Mouse (Mus musculus): ENCODE data around the gene Thrb. TPM values are rescaled to one million over a fixed set of nuclear protein-coding genes. Genes with fewer than 3 reads are reported as not detected.
A peak's percentile ranks its signal among the peaks of the same experiment; 100 is the strongest.

Thrb gene
- polyA plus RNA-seq, 1 experiment from 2014 or later = 5.3 TPM

DNA sequence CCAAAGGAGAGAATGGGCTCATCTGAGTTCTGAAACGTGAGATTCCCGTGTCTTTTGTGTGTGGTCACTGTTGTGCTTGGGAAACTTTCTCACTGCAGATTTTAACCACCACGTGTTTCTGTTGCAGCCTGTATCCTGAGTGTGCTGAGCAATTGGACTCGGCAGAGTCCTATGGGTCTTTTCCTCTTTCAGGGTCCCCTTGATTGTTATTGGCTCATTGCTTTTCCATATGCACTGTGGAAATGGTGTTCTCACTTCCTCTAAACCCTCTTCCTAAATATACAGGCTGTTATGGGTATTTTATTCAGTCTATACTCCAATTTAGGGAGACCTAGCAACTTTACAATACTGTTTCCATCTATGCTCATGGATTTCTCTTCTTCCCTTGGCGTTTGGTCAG lies 152.4 kb downstream of the Thrb start:
- Histone ChIP-seq H3K36me3 (no peaks in the 10 kb centered on the region), H3K9me3 (no peaks in the 10 kb centered on the region), H3K4me1 (replicated peaks) (no peaks in the 10 kb centered on the region), H3K4me3 (replicated peaks) (no peak overlapping the region), H3K4me2 (replicated peaks) (no peak overlapping the region), H3K27me3 (replicated peaks) (no peaks in the 10 kb centered on the region), H3K9ac (no peak overlapping the region), H3K27ac (no peak overlapping the region)
- no peak for ATAC-seq
- 78% methylated on average over 5 of the region's 5 CpGs for WGBS

DNA sequence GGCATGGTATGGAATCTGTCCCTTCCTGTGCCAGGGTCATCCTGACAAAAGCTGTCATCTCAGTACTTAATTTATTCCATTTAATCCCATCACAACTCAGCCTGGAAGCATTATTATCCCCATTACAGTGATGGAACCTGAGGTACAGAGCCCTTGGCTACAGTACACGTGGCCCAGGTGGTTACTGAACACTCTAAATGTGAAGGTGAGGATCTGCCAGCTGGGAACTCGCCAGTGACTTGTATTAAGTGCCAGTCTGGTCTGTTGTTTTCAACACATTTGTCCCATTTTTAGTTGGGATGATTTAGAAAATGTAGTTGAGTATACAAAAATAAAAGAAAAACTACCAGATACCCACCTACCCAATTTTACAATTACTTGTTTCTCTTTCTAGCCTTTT lies 155.0 kb downstream of the Thrb start:
- H3K4me2 ChIP-seq (replicated peaks) = no peak overlapping the region
- H3K27me3 ChIP-seq (replicated peaks) = no peaks in the 10 kb centered on the region
- H3K27ac ChIP-seq = no peak overlapping the region
- ATAC-seq = no peak
- 65% methylated on average over 2 of the region's 2 CpGs for WGBS
- H3K9me3 ChIP-seq = no peaks in the 10 kb centered on the region
- no peaks in the 10 kb centered on the region for H3K4me1 ChIP-seq (replicated peaks)
- no peak overlapping the region for H3K9ac ChIP-seq
- H3K4me3 ChIP-seq (replicated peaks) = no peak overlapping the region
- H3K36me3 ChIP-seq = no peaks in the 10 kb centered on the region

DNA sequence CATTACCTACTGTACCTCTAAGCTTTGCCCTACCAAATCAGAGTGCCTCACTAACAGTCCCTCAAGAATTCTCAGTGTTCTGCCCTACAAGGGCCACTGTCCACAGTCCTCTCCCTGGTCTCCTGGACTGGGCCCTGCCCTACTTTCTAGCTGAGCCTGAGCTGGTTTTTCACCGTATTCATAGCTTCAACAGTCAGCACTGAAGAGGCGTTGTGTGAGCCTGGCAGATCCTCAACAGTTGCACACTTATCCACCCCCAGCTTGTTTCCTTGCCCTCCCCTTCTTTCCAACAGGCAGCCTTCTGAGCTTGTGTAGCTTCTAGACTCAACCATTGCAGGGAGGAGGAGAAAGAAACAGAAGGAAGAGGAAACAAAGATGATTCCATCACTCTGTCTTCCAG lies 158.0 kb downstream of the Thrb start:
- Histone ChIP-seq H3K27me3 (replicated peaks) (no peaks in the 10 kb centered on the region), H3K4me3 (replicated peaks) (no peak overlapping the region), H3K9ac (no peak overlapping the region), H3K9me3 (no peaks in the 10 kb centered on the region), H3K4me2 (replicated peaks) (no peak overlapping the region), H3K4me1 (replicated peaks) (no peaks in the 10 kb centered on the region), H3K36me3 (no peaks in the 10 kb centered on the region), H3K27ac (no peak overlapping the region)
- WGBS = 86% methylated on average over 2 of the region's 2 CpGs
- no peak for ATAC-seq

DNA sequence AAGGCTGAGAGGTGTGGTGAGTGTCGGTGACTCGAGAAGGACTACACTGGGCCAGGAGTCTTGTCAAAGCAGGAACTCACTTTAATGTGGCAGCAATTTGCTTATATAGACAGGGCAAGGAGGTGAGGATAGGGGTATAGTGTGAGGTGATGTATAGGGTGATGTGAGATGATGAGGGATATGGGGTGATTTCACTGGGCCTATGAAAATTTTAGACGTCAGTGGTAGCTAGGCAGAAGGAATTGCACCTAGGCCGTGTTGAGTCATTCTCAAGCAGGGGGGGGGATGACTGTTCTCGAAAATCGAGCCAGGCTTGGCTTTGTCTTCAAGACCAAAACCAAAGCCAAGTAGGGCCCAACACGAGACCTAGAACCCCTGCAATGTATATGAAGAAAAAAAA lies 162.7 kb downstream of the Thrb start:
- 84% methylated on average over 7 of the region's 7 CpGs for WGBS
- Histone ChIP-seq H3K9ac (no peak overlapping the region), H3K36me3 (no peaks in the 10 kb centered on the region), H3K9me3 (no peaks in the 10 kb centered on the region), H3K4me2 (replicated peaks) (no peak overlapping the region), H3K27ac (no peak overlapping the region), H3K27me3 (replicated peaks) (no peaks in the 10 kb centered on the region), H3K4me1 (replicated peaks) (no peaks in the 10 kb centered on the region), H3K4me3 (replicated peaks) (no peak overlapping the region)
- no peak for ATAC-seq

DNA sequence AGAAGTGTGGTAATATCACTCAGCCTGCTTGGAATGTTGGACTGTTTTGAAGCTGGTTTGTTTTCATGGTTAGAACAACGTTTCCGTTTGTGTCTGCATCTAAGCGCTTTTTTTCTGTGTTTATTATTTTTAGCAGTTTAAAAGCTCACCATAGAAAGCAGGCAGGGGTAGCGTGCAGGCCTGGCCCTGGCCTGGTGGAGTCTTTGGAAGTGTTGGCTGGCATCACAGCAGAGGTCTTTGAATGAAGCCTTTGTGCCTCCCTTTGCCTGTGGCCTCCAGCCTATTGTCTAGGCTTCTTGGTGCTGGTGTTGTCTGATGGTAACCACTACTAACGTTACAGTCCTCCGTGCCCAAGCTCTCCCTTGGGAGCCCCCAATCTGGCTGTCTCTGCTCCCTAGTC lies 167.3 kb downstream of the Thrb start:
- Histone ChIP-seq H3K4me1 (replicated peaks) (no peaks in the 10 kb centered on the region), H3K9me3 (no peaks in the 10 kb centered on the region), H3K9ac (no peak overlapping the region), H3K36me3 (no peaks in the 10 kb centered on the region), H3K4me2 (replicated peaks) (no peak overlapping the region), H3K27me3 (replicated peaks) (no peaks in the 10 kb centered on the region), H3K4me3 (replicated peaks) (no peak overlapping the region), H3K27ac (no peak overlapping the region)
- 64% methylated on average over 6 of the region's 6 CpGs for WGBS
- no peak for ATAC-seq

DNA sequence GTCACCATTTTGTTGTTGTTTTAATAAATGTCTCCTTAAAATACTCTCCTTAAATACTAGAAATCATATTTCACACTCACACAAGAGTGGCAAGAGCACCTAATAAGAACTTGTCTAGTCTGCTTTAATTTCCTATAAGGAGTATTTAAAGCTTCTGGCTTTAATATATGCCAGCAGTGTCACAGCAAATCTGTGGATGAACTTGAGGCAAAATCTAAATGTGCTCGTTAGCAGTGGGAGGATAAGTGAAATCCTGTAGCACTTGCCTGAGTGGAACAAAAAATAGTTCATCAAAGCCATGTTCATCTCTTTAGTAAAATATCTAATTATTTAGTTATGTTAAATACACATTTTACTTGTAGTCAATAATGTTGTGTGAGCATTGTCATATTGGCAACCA lies 175.7 kb downstream of the Thrb start:
- Histone ChIP-seq H3K4me2 (replicated peaks) (no peak overlapping the region), H3K27me3 (replicated peaks) (no peaks in the 10 kb centered on the region), H3K9ac (no peak overlapping the region), H3K36me3 (no peaks in the 10 kb centered on the region), H3K4me3 (replicated peaks) (no peak overlapping the region), H3K4me1 (replicated peaks) (no peaks in the 10 kb centered on the region), H3K27ac (no peak overlapping the region), H3K9me3 (no peaks in the 10 kb centered on the region)
- WGBS = 82% methylated on average over 1 of the region's 1 CpGs
- ATAC-seq = no peak

DNA sequence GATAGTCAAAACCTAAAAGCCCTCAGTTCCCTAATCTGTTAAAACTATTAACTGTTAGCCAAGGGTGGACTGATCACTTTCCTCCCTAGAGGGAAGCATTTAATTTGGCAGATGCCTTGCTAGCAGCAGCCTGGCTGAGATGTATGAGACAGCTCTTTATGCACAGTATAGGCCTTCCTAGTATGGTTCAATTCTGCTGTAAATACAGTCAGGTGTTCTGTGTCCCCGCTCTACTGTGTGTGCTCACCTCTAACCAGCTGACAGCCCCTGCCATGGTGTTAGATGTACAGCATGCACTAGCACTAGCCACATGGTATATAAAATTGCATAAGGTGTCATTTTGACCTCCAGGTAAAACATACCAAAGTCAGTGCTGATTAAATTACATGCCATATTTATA lies 176.7 kb downstream of the Thrb start:
- no peak overlapping the region for H3K9ac ChIP-seq
- H3K9me3 ChIP-seq = no peaks in the 10 kb centered on the region
- H3K27me3 ChIP-seq (replicated peaks) = no peaks in the 10 kb centered on the region
- WGBS = 76% methylated on average over 1 of the region's 1 CpGs
- no peaks in the 10 kb centered on the region for H3K4me1 ChIP-seq (replicated peaks)
- no peak overlapping the region for H3K27ac ChIP-seq
- no peak for ATAC-seq
- no peaks in the 10 kb centered on the region for H3K36me3 ChIP-seq
- H3K4me3 ChIP-seq (replicated peaks) = no peak overlapping the region
- no peak overlapping the region for H3K4me2 ChIP-seq (replicated peaks)

DNA sequence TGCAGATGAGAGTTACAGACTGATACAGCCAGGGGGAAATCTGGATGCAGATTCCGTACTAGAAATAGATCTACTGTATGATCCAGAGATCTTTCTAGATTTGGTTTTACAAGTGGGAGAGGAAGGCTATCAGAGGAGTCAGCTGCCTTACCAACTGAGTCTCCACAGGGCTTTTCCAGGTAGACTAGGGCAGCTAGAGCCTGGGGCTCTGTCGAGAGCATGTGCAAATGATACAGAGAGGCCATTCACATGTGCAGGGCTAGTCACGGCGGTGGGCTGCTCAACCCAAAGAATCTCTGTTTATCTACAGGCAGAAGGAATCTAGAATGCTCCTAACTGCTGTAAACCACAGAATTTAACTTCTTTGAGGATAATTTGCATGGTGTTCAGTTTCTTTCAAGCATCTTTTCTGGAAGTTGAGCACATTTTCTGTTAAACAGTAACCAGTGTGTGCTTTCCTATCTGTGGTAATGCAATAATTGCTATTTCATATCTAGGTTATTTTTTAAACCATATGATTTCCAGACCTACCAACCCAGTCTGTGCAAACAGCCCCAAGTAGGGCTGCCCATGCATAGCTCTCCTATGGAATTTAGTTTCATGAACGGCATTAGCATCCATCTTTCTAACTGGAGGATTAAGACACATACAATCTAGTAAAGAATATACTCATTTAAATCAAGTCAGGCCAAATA lies 185.1 kb downstream of the Thrb start:
- 59% methylated on average over 5 of the region's 5 CpGs for WGBS
- H3K4me3 ChIP-seq (replicated peaks) = no peak overlapping the region
- no peaks in the 10 kb centered on the region for H3K4me1 ChIP-seq (replicated peaks)
- H3K36me3 ChIP-seq = no peaks in the 10 kb centered on the region
- H3K27me3 ChIP-seq (replicated peaks) = no peaks in the 10 kb centered on the region
- peak; percentile 90 for ATAC-seq
- H3K9ac ChIP-seq = no peak overlapping the region
- H3K9me3 ChIP-seq = no peaks in the 10 kb centered on the region
- H3K4me2 ChIP-seq (replicated peaks) = peak overlapping the region; percentile 18; the same call in 1 of the 2 replicates
- H3K27ac ChIP-seq = peak overlapping the region; percentile 30

DNA sequence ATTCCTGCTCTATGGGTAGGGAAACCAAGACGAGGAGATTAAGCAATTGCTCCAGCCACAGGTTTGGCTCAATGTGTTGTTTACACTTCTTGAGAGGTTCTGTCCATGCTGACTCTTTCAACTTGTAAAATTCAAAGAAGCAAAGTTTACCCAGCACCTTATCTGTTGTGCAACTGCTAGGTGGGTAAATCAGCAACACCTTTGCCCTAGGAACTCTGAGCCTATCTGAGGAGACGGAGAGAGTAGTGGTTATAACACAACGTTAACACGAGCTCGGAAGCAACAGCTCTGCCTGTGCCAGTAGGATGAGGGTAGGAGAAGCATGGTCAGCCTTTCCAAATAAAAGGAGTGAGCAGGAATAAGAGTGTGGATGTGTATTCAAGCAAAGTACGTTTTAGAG lies 185.8 kb downstream of the Thrb start:
- no peaks in the 10 kb centered on the region for H3K4me1 ChIP-seq (replicated peaks)
- no peak overlapping the region for H3K4me3 ChIP-seq (replicated peaks)
- no peaks in the 10 kb centered on the region for H3K9me3 ChIP-seq
- ATAC-seq = peak; percentile 79
- no peak overlapping the region for H3K9ac ChIP-seq
- peak overlapping the region; percentile 18; the same call in 1 of the 2 replicates for H3K4me2 ChIP-seq (replicated peaks)
- peak overlapping the region; percentile 28 for H3K27ac ChIP-seq
- no peaks in the 10 kb centered on the region for H3K36me3 ChIP-seq
- H3K27me3 ChIP-seq (replicated peaks) = no peaks in the 10 kb centered on the region
- 56% methylated on average over 6 of the region's 6 CpGs for WGBS

DNA sequence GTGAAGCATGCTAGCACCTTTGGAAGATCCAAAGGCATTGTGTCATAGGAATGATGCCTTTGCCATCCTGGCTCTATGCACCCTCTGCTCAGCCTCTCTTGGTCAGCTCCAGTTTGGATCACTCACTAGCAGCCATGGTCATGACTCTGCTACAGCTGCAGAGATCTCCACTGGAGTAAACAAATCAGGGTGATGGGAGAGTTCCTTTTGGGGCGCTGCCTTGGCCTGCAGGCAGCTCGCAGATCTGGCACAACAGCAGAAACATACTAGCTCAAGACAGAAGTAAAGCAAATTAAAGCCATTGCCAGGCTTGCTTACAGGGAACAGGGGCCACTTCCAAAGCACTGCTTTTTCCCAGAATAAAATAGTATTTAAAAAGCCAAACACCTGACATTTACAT lies 186.6 kb downstream of the Thrb start:
- Histone ChIP-seq H3K27me3 (replicated peaks) (no peaks in the 10 kb centered on the region), H3K4me2 (replicated peaks) (no peak overlapping the region), H3K36me3 (no peaks in the 10 kb centered on the region), H3K9ac (no peak overlapping the region), H3K27ac (peak overlapping the region; percentile 28; the same call in 1 of the 2 replicates), H3K4me3 (replicated peaks) (no peak overlapping the region), H3K4me1 (replicated peaks) (no peaks in the 10 kb centered on the region), H3K9me3 (no peaks in the 10 kb centered on the region)
- no peak for ATAC-seq
- WGBS = 65% methylated on average over 2 of the region's 2 CpGs

DNA sequence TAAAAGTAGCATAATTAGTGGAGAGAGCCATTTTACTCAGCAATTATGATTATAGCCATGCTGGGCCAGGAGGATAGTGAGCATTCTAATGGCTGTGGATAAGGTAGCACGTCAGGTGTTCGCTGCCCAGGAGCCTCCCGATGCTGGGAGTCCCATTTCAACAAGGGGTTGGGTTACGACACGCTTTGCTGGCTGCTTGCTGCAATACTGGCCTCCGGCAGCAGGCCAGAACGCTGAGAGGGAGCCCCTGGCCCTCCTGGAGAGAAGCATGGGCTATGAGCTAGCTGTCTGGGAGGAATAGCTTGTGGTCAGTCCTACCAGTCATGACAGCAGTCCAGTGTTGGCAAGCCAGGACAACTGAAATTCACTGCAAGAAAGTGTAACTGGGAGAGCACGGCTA lies 187.2 kb downstream of the Thrb start:
- H3K36me3 ChIP-seq = no peaks in the 10 kb centered on the region
- no peak overlapping the region for H3K4me3 ChIP-seq (replicated peaks)
- no peaks in the 10 kb centered on the region for H3K4me1 ChIP-seq (replicated peaks)
- no peaks in the 10 kb centered on the region for H3K27me3 ChIP-seq (replicated peaks)
- 64% methylated on average over 8 of the region's 8 CpGs for WGBS
- H3K9ac ChIP-seq = no peak overlapping the region
- no peak for ATAC-seq
- no peak overlapping the region for H3K27ac ChIP-seq
- H3K9me3 ChIP-seq = no peaks in the 10 kb centered on the region
- H3K4me2 ChIP-seq (replicated peaks) = no peak overlapping the region

DNA sequence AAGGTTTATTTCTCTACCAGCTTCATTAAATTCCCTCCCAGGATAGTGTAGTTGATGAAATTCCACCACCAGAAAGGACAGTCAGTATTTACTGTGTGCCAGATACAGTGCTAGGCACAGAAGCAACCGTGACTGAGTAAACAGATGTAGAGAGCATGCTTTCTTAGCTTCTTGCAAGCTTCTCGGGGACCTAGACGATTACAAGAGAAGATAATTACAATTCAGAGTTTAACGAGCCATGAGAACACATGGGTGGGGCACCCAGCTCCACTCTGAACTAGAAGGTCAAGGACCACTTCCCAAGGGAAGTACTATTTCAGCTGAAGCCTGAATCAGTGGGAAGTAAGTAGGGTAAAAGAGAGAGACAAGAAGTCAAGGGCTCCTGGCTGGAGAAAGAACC lies 190.3 kb downstream of the Thrb start:
- no peaks in the 10 kb centered on the region for H3K36me3 ChIP-seq
- no peaks in the 10 kb centered on the region for H3K27me3 ChIP-seq (replicated peaks)
- H3K27ac ChIP-seq = no peak overlapping the region
- no peaks in the 10 kb centered on the region for H3K4me1 ChIP-seq (replicated peaks)
- no peak overlapping the region for H3K4me2 ChIP-seq (replicated peaks)
- ATAC-seq = 0 out of 2 replicates have a peak, but pooled peaks have one; percentile 23
- H3K4me3 ChIP-seq (replicated peaks) = no peak overlapping the region
- WGBS = 52% methylated on average over 4 of the region's 4 CpGs
- no peaks in the 10 kb centered on the region for H3K9me3 ChIP-seq
- H3K9ac ChIP-seq = no peak overlapping the region

DNA sequence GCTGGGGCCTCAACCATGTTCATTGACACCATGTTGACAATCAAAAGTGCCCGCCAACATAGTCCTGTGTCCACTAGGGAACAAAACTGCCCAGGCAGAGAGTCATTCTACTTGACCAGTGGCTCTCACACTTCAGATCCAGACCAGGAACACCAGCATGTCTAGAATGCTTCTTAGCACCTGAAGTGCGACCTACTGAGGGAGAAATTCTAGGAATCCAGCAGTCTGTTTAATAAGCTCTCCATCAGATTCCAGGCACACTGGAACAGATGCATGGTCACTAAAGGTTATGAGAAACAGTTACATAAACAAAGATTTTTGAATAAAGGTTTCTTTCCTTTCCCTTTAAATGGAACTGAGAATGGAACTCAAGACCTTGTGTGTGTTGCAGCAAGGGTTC lies 192.2 kb downstream of the Thrb start:
- Histone ChIP-seq H3K4me1 (replicated peaks) (no peaks in the 10 kb centered on the region), H3K9me3 (no peaks in the 10 kb centered on the region), H3K9ac (no peak overlapping the region), H3K4me2 (replicated peaks) (no peak overlapping the region), H3K4me3 (replicated peaks) (no peak overlapping the region), H3K27me3 (replicated peaks) (no peaks in the 10 kb centered on the region), H3K27ac (no peak overlapping the region), H3K36me3 (no peaks in the 10 kb centered on the region)
- 67% methylated on average over 2 of the region's 2 CpGs for WGBS
- no peak for ATAC-seq

All from intestine, embryonic 15.5 days (tissue).